Mouse (Mus musculus) neural tube, embryonic 15.5 days (tissue): Measurements from ENCODE around the gene Npl. TPM values are rescaled to one million over a fixed set of nuclear protein-coding genes. Genes with fewer than 3 reads are reported as not detected.

Source experiments
- ATAC-seq: fragments of 200-750 bp; cut with Nextera tagmentation; 2 replicates; pipeline ENCODE4 v1.8.0; 2017; ENCODE audit warnings: mild to moderate bottlenecking, moderate TSS enrichment, moderate library complexity; ENCODE audit not compliant: low FRiP score
- H3K27ac ChIP-seq: fragments of 300-500 bp; sonication (generic); replicated peaks from 2 replicates; pipeline ENCODE4 v1.5.1; 2015; ENCODE audit warnings: mild to moderate bottlenecking, inconsistent platforms
- H3K27me3 ChIP-seq: fragments of 300-500 bp; sonication (generic); replicated peaks from 2 replicates; pipeline ENCODE4 v1.6.1; 2015; ENCODE audit warnings: inconsistent platforms
- H3K36me3 ChIP-seq: fragments of 300-500 bp; sonication (generic); 2 replicates; pipeline ENCODE4 v1.6.1; 2015; ENCODE audit warnings: inconsistent platforms
- H3K4me1 ChIP-seq: fragments of 300-500 bp; sonication (generic); 2 replicates; pipeline ENCODE4 v1.6.1; 2015; ENCODE audit warnings: inconsistent platforms
- H3K4me2 ChIP-seq: fragments of 300-500 bp; sonication (generic); 2 replicates; pipeline ENCODE4 v1.6.1; 2015; ENCODE audit warnings: inconsistent platforms, mild to moderate bottlenecking, moderate library complexity
- H3K4me3 ChIP-seq: fragments of 300-500 bp; sonication (generic); replicated peaks from 2 replicates; pipeline ENCODE4 v1.5.1; 2015; ENCODE audit warnings: mild to moderate bottlenecking, inconsistent platforms
- H3K9ac ChIP-seq: fragments of 300-500 bp; sonication (generic); replicated peaks from 2 replicates; pipeline ENCODE4 v1.6.1; 2015; ENCODE audit warnings: mild to moderate bottlenecking, inconsistent platforms
- H3K9me3 ChIP-seq: fragments of 300-500 bp; sonication (generic); replicated peaks from 2 replicates; pipeline ENCODE4 v1.6.1; 2016; ENCODE audit warnings: inconsistent platforms
- WGBS: fragments of 180-500 bp; shearing (Covaris S2); methylation state at CpG from one replicate; pipeline ENCODE4 v1.1.7; 2015; ENCODE audit warnings: mixed read lengths; 5-methylcytosine and 5-hydroxymethylcytosine counted together
- polyA plus RNA-seq: library from polyadenylated mRNA; unstranded; fragments of >200 nt; fragmentation: Nextera tagmentation; extraction: Ambion mirVana; gene quantifications from 2 replicates; pipeline ENCODE4 v1.2.1, GENCODE M21; 2015

The Npl gene
- polyA plus RNA-seq, 1 experiment from 2014 or later = 14.4 TPM

DNA sequence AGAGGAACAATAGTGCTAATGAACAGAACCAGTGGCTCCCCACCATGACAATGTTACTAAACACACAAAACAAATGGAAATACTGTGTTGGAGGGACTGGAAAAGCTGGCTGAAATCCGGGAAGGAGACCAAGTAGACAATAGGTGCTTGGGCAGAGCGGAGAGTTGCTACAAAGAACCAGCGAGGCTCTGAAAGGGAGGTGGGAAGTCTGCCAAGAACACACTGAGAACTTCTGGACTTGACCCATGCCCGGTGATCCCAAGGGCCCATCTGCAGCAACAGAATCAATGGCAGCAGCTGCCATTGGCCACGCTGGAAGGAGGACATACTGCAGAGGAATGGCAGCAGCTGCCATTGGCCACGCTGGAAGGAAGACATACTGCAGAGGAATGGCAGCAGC is 43.6 kb downstream of the Npl start:
- ATAC-seq = no peak
- Histone ChIP-seq H3K4me3 (no peak overlapping the region), H3K27ac (no peak overlapping the region), H3K9me3 (no peaks in the 10 kb centered on the region), H3K9ac (no peak overlapping the region), H3K4me1 (no peaks in the 10 kb centered on the region), H3K36me3 (no peaks in the 10 kb centered on the region), H3K4me2 (no peak overlapping the region), H3K27me3 (no peaks in the 10 kb centered on the region)
- WGBS = 48% methylated on average over 6 of the region's 6 CpGs

- WGBS = 65% methylated on average over 5 of the region's 5 CpGs
- Histone ChIP-seq H3K9me3 (no peaks in the 10 kb centered on the region), H3K36me3 (no peaks in the 10 kb centered on the region), H3K4me3 (no peak overlapping the region), H3K27me3 (no peaks in the 10 kb centered on the region), H3K4me2 (no peak overlapping the region), H3K9ac (no peak overlapping the region), H3K4me1 (no peaks in the 10 kb centered on the region), H3K27ac (no peak overlapping the region)
- ATAC-seq = no peak
Measured at GRCm38 (mm10) chr1:153501644-153502321, 48.1 kb downstream of the Npl start.

- H3K9ac ChIP-seq = no peak overlapping the region
- H3K4me1 ChIP-seq = no peaks in the 10 kb centered on the region
- 94% methylated on average over 9 of the region's 9 CpGs for WGBS
- no peak for ATAC-seq
- H3K4me2 ChIP-seq = no peak overlapping the region
- no peaks in the 10 kb centered on the region for H3K9me3 ChIP-seq
- H3K27ac ChIP-seq = no peak overlapping the region
- no peaks in the 10 kb centered on the region for H3K36me3 ChIP-seq
- no peaks in the 10 kb centered on the region for H3K27me3 ChIP-seq
- no peak overlapping the region for H3K4me3 ChIP-seq
Measured at GRCm38 (mm10) chr1:153500030-153500429, 49.8 kb downstream of the Npl start.

- no peak overlapping the region for H3K27ac ChIP-seq
- H3K4me3 ChIP-seq = no peak overlapping the region
- ATAC-seq = no peak
- WGBS = 85% methylated on average over 3 of the region's 3 CpGs
- H3K4me1 ChIP-seq = no peaks in the 10 kb centered on the region
- no peaks in the 10 kb centered on the region for H3K27me3 ChIP-seq
- no peak overlapping the region for H3K9ac ChIP-seq
- H3K36me3 ChIP-seq = no peaks in the 10 kb centered on the region
- H3K9me3 ChIP-seq = no peaks in the 10 kb centered on the region
- H3K4me2 ChIP-seq = no peak overlapping the region
Measured at GRCm38 (mm10) chr1:153496030-153496429, 53.8 kb downstream of the Npl start.

DNA sequence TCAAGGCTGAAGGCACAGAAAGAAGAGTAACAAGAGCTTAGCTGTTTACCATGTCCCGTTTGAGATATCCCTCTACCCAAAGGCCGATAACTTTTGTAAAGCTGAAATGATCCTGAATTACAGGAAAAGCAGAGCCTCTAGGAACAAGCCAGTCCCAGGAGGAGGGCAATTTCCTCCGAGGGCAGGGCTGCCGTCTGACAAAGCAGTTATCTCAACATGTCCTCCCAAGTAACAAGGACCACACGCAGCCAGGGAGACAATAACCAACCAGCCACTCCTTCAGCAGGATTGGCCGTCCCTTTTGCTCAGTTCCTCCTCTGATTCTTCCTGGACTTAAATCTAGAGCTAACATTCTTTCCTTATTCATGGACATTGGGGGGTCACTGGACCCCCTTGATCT is 55.9 kb downstream of the Npl start:
- no peak for ATAC-seq
- Histone ChIP-seq H3K4me2 (no peak overlapping the region), H3K9ac (no peak overlapping the region), H3K4me3 (no peak overlapping the region), H3K27me3 (no peaks in the 10 kb centered on the region), H3K9me3 (no peaks in the 10 kb centered on the region), H3K27ac (no peak overlapping the region), H3K36me3 (no peaks in the 10 kb centered on the region), H3K4me1 (no peaks in the 10 kb centered on the region)
- 24% methylated on average over 6 of the region's 6 CpGs for WGBS

GRCm38 (mm10) chr1:153493338-153493737 is 56.5 kb downstream of the Npl start:
- H3K27me3 ChIP-seq = no peaks in the 10 kb centered on the region
- H3K36me3 ChIP-seq = no peaks in the 10 kb centered on the region
- WGBS = 25% methylated on average over 4 of the region's 4 CpGs
- H3K4me3 ChIP-seq = no peak overlapping the region
- H3K4me2 ChIP-seq = no peak overlapping the region
- H3K27ac ChIP-seq = no peak overlapping the region
- no peak for ATAC-seq
- H3K9ac ChIP-seq = no peak overlapping the region
- H3K9me3 ChIP-seq = no peaks in the 10 kb centered on the region
- H3K4me1 ChIP-seq = no peaks in the 10 kb centered on the region

GRCm38 (mm10) chr1:153491822-153492221 is 58.0 kb downstream of the Npl start:
- 0 out of 2 replicates have a peak, but pooled peaks cover 5% of the 10 kb centered on the region for H3K4me1 ChIP-seq
- H3K27me3 ChIP-seq = no peaks in the 10 kb centered on the region
- H3K27ac ChIP-seq = no peak overlapping the region
- ATAC-seq = no peak
- WGBS = 97% methylated on average over 1 of the region's 1 CpGs
- no peak overlapping the region for H3K9ac ChIP-seq
- no peaks in the 10 kb centered on the region for H3K36me3 ChIP-seq
- no peak overlapping the region for H3K4me3 ChIP-seq
- H3K4me2 ChIP-seq = no peak overlapping the region
- no peaks in the 10 kb centered on the region for H3K9me3 ChIP-seq

DNA sequence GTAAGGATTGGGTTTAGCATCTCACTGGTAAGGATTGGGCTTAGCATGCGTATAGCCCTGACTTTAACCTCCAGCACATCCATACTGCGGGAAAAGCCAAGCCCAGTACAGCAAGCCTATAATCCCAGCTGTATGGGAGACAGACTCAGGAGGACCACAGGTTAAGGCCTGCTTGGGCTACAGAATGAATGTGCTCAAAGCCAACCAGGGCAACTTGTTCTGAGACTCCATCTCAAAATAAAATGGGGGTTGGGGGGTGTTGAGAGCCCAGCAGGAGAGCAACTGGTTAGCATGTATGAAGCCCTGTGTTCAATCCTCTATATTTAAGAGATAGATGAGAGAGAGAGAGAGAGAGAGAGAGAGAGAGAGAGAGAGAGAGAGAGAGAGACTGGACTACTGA is 58.5 kb downstream of the Npl start:
- 89% methylated on average over 2 of the region's 2 CpGs for WGBS
- Histone ChIP-seq H3K4me2 (no peak overlapping the region), H3K4me3 (no peak overlapping the region), H3K36me3 (no peaks in the 10 kb centered on the region), H3K9ac (no peak overlapping the region), H3K27ac (no peak overlapping the region), H3K9me3 (no peaks in the 10 kb centered on the region), H3K27me3 (no peaks in the 10 kb centered on the region), H3K4me1 (peaks cover 5% of the 10 kb centered on the region; the same call in 1 of the 2 replicates)
- no peak for ATAC-seq

DNA sequence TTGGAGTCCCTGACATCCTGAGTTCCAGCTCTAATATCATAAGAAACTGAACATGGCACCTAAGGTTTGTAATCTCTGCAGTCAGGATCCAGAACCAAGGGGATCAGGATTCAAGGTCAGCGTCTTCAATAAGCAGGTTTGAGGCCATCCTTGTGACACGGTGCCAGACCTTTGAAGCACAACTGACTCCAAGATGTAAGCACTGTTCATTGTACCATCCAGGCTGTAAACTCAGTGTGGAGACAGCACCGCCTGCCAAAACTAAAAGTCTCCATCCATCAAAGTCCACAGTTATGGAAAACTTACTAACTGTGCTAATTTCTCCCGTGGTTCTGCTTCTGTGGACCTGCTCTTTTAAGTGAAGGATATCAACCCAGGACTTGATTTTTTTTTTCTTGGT is 59.9 kb downstream of the Npl start:
- Histone ChIP-seq H3K27ac (no peak overlapping the region), H3K4me1 (peaks cover 17% of the 10 kb centered on the region), H3K4me3 (no peak overlapping the region), H3K9ac (no peak overlapping the region), H3K27me3 (no peaks in the 10 kb centered on the region), H3K4me2 (no peak overlapping the region), H3K9me3 (no peaks in the 10 kb centered on the region), H3K36me3 (no peaks in the 10 kb centered on the region)
- ATAC-seq = no peak
- 89% methylated on average over 4 of the region's 4 CpGs for WGBS

- WGBS = 61% methylated on average over 2 of the region's 2 CpGs
- ATAC-seq = no peak
- H3K4me3 ChIP-seq = no peak overlapping the region
- H3K4me2 ChIP-seq = no peak overlapping the region
- no peak overlapping the region for H3K27ac ChIP-seq
- no peaks in the 10 kb centered on the region for H3K9me3 ChIP-seq
- H3K27me3 ChIP-seq = no peaks in the 10 kb centered on the region
- H3K36me3 ChIP-seq = no peaks in the 10 kb centered on the region
- no peak overlapping the region for H3K9ac ChIP-seq
- peaks cover 21% of the 10 kb centered on the region for H3K4me1 ChIP-seq
Measured at GRCm38 (mm10) chr1:153489540-153489939, 60.3 kb downstream of the Npl start.

- no peaks in the 10 kb centered on the region for H3K36me3 ChIP-seq
- no peaks in the 10 kb centered on the region for H3K9me3 ChIP-seq
- no peak overlapping the region for H3K4me3 ChIP-seq
- H3K4me2 ChIP-seq = no peak overlapping the region
- no peak overlapping the region for H3K27ac ChIP-seq
- H3K27me3 ChIP-seq = no peaks in the 10 kb centered on the region
- ATAC-seq = no peak
- 48% methylated on average over 7 of the region's 7 CpGs for WGBS
- H3K9ac ChIP-seq = no peak overlapping the region
- peaks cover 25% of the 10 kb centered on the region for H3K4me1 ChIP-seq
Measured at GRCm38 (mm10) chr1:153489132-153489531, 60.7 kb downstream of the Npl start.

- WGBS = under 1% methylated on average over 35 of the region's 35 CpGs
- peaks cover 32% of the 10 kb centered on the region for H3K4me1 ChIP-seq
- H3K9ac ChIP-seq = peak within 1 kb of the TSS; percentile 96
- H3K4me2 ChIP-seq = peak within 1 kb of the TSS; percentile 88
- peak within 1 kb of the TSS; percentile 92 for H3K27ac ChIP-seq
- peak; percentile 94 for ATAC-seq
- no peaks in the 10 kb centered on the region for H3K9me3 ChIP-seq
- H3K27me3 ChIP-seq = no peaks in the 10 kb centered on the region
- no peaks in the 10 kb centered on the region for H3K36me3 ChIP-seq
- H3K4me3 ChIP-seq = peak within 1 kb of the TSS; percentile 100
Measured at GRCm38 (mm10) chr1:153487500-153487879, 62.4 kb downstream of the Npl start, which contains the start of gene Dhx9. Gene Dhx9 (minus strand): TSS chr1:153487660.
